Mouse (Mus musculus) kidney, adult 2 months (tissue): ENCODE measurements at regions not wholly inside any gene's neighbourhood (a gene's known extent, or its start where the extent isn't known, plus 50 kb on each side); places are given as distances from the start of the nearest gene placed in this dataset.

Experiments
- DNase-seq: peaks from one replicate; pipeline ENCODE4 v3.0.0; 2021
- H3K27ac ChIP-seq: fragments of 200-500 bp; 2 replicates; pipeline ENCODE4 v1.5.1; 2012; ENCODE audit warnings: low read depth, low read length, control low read depth, inconsistent platforms; ENCODE audit not compliant: insufficient read depth
- H3K27me3 ChIP-seq: fragments of 200-500 bp; replicated peaks from 2 replicates; pipeline ENCODE4 v1.6.1; 2012; ENCODE audit warnings: mild to moderate bottlenecking, moderate library complexity, low read length, inconsistent platforms; ENCODE audit not compliant: control insufficient read depth, insufficient read depth
- H3K36me3 ChIP-seq: fragments of 200-500 bp; 2 replicates; pipeline ENCODE4 v1.6.1; 2012; ENCODE audit warnings: mild to moderate bottlenecking, moderate library complexity, low read length, inconsistent platforms; ENCODE audit not compliant: control insufficient read depth, insufficient read depth
- H3K4me1 ChIP-seq: fragments of 200-500 bp; 2 replicates; pipeline ENCODE4 v1.6.1; 2011; ENCODE audit warnings: low read length; ENCODE audit not compliant: control insufficient read depth, insufficient read depth
- H3K4me3 ChIP-seq: fragments of 200-500 bp; 2 replicates; pipeline ENCODE4 v1.5.1; 2011; ENCODE audit warnings: mild to moderate bottlenecking, low read depth, low read length, control low read depth; ENCODE audit not compliant: insufficient read depth
- CTCF ChIP-seq: fragments of 200-500 bp; conservative IDR thresholded peaks from 2 replicates; pipeline ENCODE4 v1.5.1; 2011; ENCODE audit warnings: low read depth, mild to moderate bottlenecking, control low read depth, low read length, moderate library complexity, mixed read lengths; ENCODE audit not compliant: insufficient read depth, insufficient read length
- POLR2A ChIP-seq: fragments of 200-500 bp; IDR thresholded peaks from one replicate; pipeline ENCODE4 v1.6.1; 2011; ENCODE audit warnings: low read depth, low read length, control low read depth
- WGBS: fragments of 180-500 bp; shearing (Covaris S2); methylation state at CpG from one replicate; pipeline ENCODE4 v1.1.7; 2018; 5-methylcytosine and 5-hydroxymethylcytosine counted together

- 86% methylated on average over 4 of the region's 4 CpGs for WGBS
Measured at GRCm38 (mm10) chr7:63811816-63812215, 104.8 kb upstream of the E030018B13Rik start.

DNA sequence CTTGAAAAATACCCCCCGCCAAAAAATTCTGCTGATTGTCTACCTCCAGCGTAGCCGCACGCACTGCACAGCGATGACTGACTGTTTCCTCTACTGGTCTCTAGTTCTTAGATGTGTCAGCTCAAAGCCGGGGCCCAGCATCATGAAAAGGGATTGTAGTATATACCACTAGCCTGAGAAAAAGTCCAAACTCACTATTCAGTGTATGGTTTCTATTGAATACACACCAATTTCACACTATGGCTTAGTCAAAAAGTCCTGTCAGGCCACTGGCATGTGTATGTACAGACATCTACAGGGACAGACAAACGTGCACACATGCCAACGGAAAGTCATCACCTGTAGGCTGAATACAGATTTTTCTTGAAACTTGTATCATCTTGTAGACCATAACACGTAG is 101.1 kb upstream of the E030018B13Rik start:
- Histone ChIP-seq H3K4me1 (no peaks in the 10 kb centered on the region; the same call in 1 of the 2 replicates), H3K4me3 (no peak overlapping the region), H3K36me3 (no peaks in the 10 kb centered on the region), H3K27me3 (no peaks in the 10 kb centered on the region), H3K27ac (no peak overlapping the region)
- TF ChIP-seq CTCF (no peak), POLR2A (no peak)
- 90% methylated on average over 9 of the region's 9 CpGs for WGBS
- DNase-seq = no peak

More at GRCm38 (mm10) chr7:63811816-63812215, 104.8 kb upstream of the E030018B13Rik start:
- H3K4me1 ChIP-seq = no peaks in the 10 kb centered on the region
- no peaks in the 10 kb centered on the region for H3K27me3 ChIP-seq
- no peak overlapping the region for H3K4me3 ChIP-seq
- H3K27ac ChIP-seq = no peak overlapping the region
- TF ChIP-seq POLR2A (no peak), CTCF (no peak)
- no peaks in the 10 kb centered on the region for H3K36me3 ChIP-seq
- no peak for DNase-seq

- WGBS = 49% methylated on average over 10 of the region's 10 CpGs
- DNase-seq = peak; percentile 66
- peak overlapping the region; percentile 53 for H3K27ac ChIP-seq
- no peaks in the 10 kb centered on the region; the same call in 1 of the 2 replicates for H3K4me1 ChIP-seq
- TF ChIP-seq CTCF = no peak
- no peak for TF ChIP-seq POLR2A
- no peaks in the 10 kb centered on the region for H3K36me3 ChIP-seq
- no peak overlapping the region for H3K4me3 ChIP-seq
- no peaks in the 10 kb centered on the region for H3K27me3 ChIP-seq
Measured at GRCm38 (mm10) chr7:63816056-63816941, 100.4 kb upstream of the E030018B13Rik start.

- no peak for DNase-seq
- Histone ChIP-seq H3K36me3 (no peaks in the 10 kb centered on the region), H3K27ac (no peak overlapping the region), H3K4me1 (no peaks in the 10 kb centered on the region; the same call in 1 of the 2 replicates), H3K4me3 (no peak overlapping the region), H3K27me3 (no peaks in the 10 kb centered on the region)
- TF ChIP-seq POLR2A (no peak), CTCF (no peak)
- WGBS = 83% methylated on average over 1 of the region's 1 CpGs
Measured at GRCm38 (mm10) chr7:63817476-63817875, 99.2 kb upstream of the E030018B13Rik start.

- Histone ChIP-seq H3K4me1 (no peaks in the 10 kb centered on the region; the same call in 1 of the 2 replicates), H3K27ac (no peak overlapping the region), H3K27me3 (no peaks in the 10 kb centered on the region), H3K4me3 (no peak overlapping the region), H3K36me3 (no peaks in the 10 kb centered on the region)
- no peak for TF ChIP-seq POLR2A
- TF ChIP-seq CTCF = no peak
- 88% methylated on average over 3 of the region's 3 CpGs for WGBS
- no peak for DNase-seq
Measured at GRCm38 (mm10) chr7:63818105-63818504, 98.6 kb upstream of the E030018B13Rik start.

DNA sequence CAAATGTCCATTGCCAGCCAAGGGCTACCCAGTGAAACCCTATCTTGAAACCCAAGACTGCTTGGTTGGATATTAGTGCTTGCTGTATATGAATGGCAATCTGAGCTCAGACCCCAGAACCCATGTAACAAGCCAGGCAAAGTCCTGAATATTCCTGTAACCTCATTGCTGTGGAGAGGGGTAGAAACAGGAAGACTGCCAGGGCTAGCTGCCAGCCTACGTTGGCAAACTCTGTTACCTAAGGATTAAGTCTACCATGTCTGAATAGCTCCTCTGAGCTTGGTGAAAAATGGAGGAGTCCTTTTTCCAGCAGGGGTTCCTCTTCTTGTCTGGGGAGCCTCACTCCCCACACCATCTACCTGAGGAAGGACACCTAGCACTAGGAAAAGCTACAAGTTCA is 96.4 kb upstream of the E030018B13Rik start:
- peak overlapping the region; percentile 0; the same call in 1 of the 2 replicates for H3K27ac ChIP-seq
- 57% methylated on average over 1 of the region's 1 CpGs for WGBS
- H3K4me3 ChIP-seq = no peak overlapping the region
- no peaks in the 10 kb centered on the region for H3K36me3 ChIP-seq
- no peak for DNase-seq
- H3K27me3 ChIP-seq = no peaks in the 10 kb centered on the region
- TF ChIP-seq CTCF = no peak
- H3K4me1 ChIP-seq = peaks cover 3% of the 10 kb centered on the region; the same call in 1 of the 2 replicates

- Histone ChIP-seq H3K36me3 (no peaks in the 10 kb centered on the region), H3K27ac (no peak overlapping the region), H3K27me3 (no peaks in the 10 kb centered on the region), H3K4me3 (no peak overlapping the region), H3K4me1 (peaks cover 3% of the 10 kb centered on the region; the same call in 1 of the 2 replicates)
- TF ChIP-seq CTCF (no peak), POLR2A (no peak)
- peak; percentile 27 for DNase-seq
- WGBS = 67% methylated on average over 2 of the region's 2 CpGs
Measured at GRCm38 (mm10) chr7:63822001-63822400, 94.7 kb upstream of the E030018B13Rik start.
